Mouse (Mus musculus) forebrain, embryonic 13.5 days (tissue): ENCODE results near the gene Rnf19b. TPM values are rescaled to one million over a fixed set of nuclear protein-coding genes. Genes with fewer than 3 reads are reported as not detected.
A peak's percentile ranks its signal among the peaks of the same experiment; 100 is the strongest.

Experiments used
- ATAC-seq: fragments of 200-750 bp; cut with Nextera tagmentation; 2 replicates; pipeline ENCODE4 v1.8.0; 2017
- H3K27ac ChIP-seq: fragments of 300-500 bp; sonication (generic); 2 replicates; pipeline ENCODE4 v1.5.1; 2015; ENCODE audit warnings: inconsistent platforms, mild to moderate bottlenecking, moderate library complexity
- H3K27me3 ChIP-seq: fragments of 300-500 bp; sonication (generic); 2 replicates; pipeline ENCODE4 v1.6.1; 2015; ENCODE audit warnings: mild to moderate bottlenecking, inconsistent platforms
- H3K36me3 ChIP-seq: fragments of 300-500 bp; sonication (generic); 2 replicates; pipeline ENCODE4 v1.6.1; 2015; ENCODE audit warnings: mild to moderate bottlenecking, inconsistent platforms; ENCODE audit not compliant: poor library complexity, severe bottlenecking
- H3K4me1 ChIP-seq: fragments of 300-500 bp; sonication (generic); 2 replicates; pipeline ENCODE4 v1.6.1; 2015; ENCODE audit warnings: inconsistent platforms
- H3K4me2 ChIP-seq: fragments of 300-500 bp; sonication (generic); 2 replicates; pipeline ENCODE4 v1.6.1; 2015; ENCODE audit warnings: inconsistent platforms, mild to moderate bottlenecking, moderate library complexity
- H3K4me3 ChIP-seq: fragments of 300-500 bp; sonication (generic); 2 replicates; pipeline ENCODE4 v1.5.1; 2015; ENCODE audit warnings: mild to moderate bottlenecking, inconsistent platforms
- H3K9ac ChIP-seq: fragments of 300-500 bp; sonication (generic); 2 replicates; pipeline ENCODE4 v1.6.1; 2015; ENCODE audit warnings: mild to moderate bottlenecking, inconsistent platforms
- H3K9me3 ChIP-seq: fragments of 300-500 bp; sonication (generic); replicated peaks from 2 replicates; pipeline ENCODE4 v1.6.1; 2016; ENCODE audit warnings: inconsistent platforms
- WGBS: fragments of 180-500 bp; shearing (Covaris S2); methylation state at CpG from one replicate; pipeline ENCODE4 v1.1.7; 2015; 5-methylcytosine and 5-hydroxymethylcytosine counted together
- polyA plus RNA-seq: library from polyadenylated mRNA; unstranded; fragments of >200 nt; fragmentation: Nextera tagmentation; extraction: Ambion mirVana; gene quantifications from 2 replicates; pipeline ENCODE4 v1.2.1, GENCODE M21; 2015

Rnf19b gene
- polyA plus RNA-seq: 12.9 and 15.2 TPM in 2 replicates

- Histone ChIP-seq H3K36me3 (no peaks in the 10 kb centered on the region), H3K9ac (peak within 1 kb of the TSS; percentile 95), H3K27me3 (no peaks in the 10 kb centered on the region), H3K27ac (peak within 1 kb of the TSS; percentile 94), H3K4me2 (peak within 1 kb of the TSS; percentile 98), H3K4me3 (peak within 1 kb of the TSS; percentile 92), H3K4me1 (peaks cover 18% of the 10 kb centered on the region), H3K9me3 (no peaks in the 10 kb centered on the region)
- ATAC-seq: peak; percentile 72
- under 1% methylated on average over 69 of the region's 107 CpGs for WGBS
These were observed at the start of gene Rnf19b for GRCm38 (mm10) chr4:129058207-129059092. Gene Rnf19b (plus strand): TSS chr4:129058271.

GRCm38 (mm10) chr4:129008672-129009071 lies 49.4 kb upstream of the Rnf19b start:
- H3K27ac ChIP-seq: no peak overlapping the region
- H3K36me3 ChIP-seq: peaks cover 65% of the 10 kb centered on the region
- 0 out of 2 replicates have a peak, but pooled peaks cover 6% of the 10 kb centered on the region for H3K4me1 ChIP-seq
- no peaks in the 10 kb centered on the region for H3K27me3 ChIP-seq
- H3K9ac ChIP-seq: no peak overlapping the region
- H3K4me3 ChIP-seq: no peak overlapping the region
- no peaks in the 10 kb centered on the region for H3K9me3 ChIP-seq
- ATAC-seq: no peak
- no peak overlapping the region for H3K4me2 ChIP-seq
- 88% methylated on average over 3 of the region's 3 CpGs for WGBS

GRCm38 (mm10) chr4:129009521-129009920 lies 48.5 kb upstream of the Rnf19b start:
- H3K4me3 ChIP-seq: no peak overlapping the region
- 83% methylated on average over 5 of the region's 5 CpGs for WGBS
- H3K36me3 ChIP-seq: peaks cover 60% of the 10 kb centered on the region
- no peak for ATAC-seq
- H3K4me1 ChIP-seq: 0 out of 2 replicates have a peak, but pooled peaks cover 6% of the 10 kb centered on the region
- H3K27me3 ChIP-seq: no peaks in the 10 kb centered on the region
- no peaks in the 10 kb centered on the region for H3K9me3 ChIP-seq
- H3K27ac ChIP-seq: no peak overlapping the region
- H3K9ac ChIP-seq: no peak overlapping the region
- H3K4me2 ChIP-seq: no peak overlapping the region

GRCm38 (mm10) chr4:129011604-129012121 lies 46.4 kb upstream of the Rnf19b start:
- no peaks in the 10 kb centered on the region for H3K27me3 ChIP-seq
- ATAC-seq: no peak
- H3K4me2 ChIP-seq: no peak overlapping the region
- H3K4me3 ChIP-seq: no peak overlapping the region
- H3K4me1 ChIP-seq: peaks cover 6% of the 10 kb centered on the region; the same call in 1 of the 2 replicates
- no peak overlapping the region for H3K9ac ChIP-seq
- no peaks in the 10 kb centered on the region for H3K9me3 ChIP-seq
- H3K27ac ChIP-seq: no peak overlapping the region
- 36% methylated on average over 15 of the region's 15 CpGs for WGBS
- peaks cover 41% of the 10 kb centered on the region for H3K36me3 ChIP-seq

- no peak overlapping the region for H3K4me3 ChIP-seq
- no peak overlapping the region for H3K9ac ChIP-seq
- H3K36me3 ChIP-seq: peaks cover 25% of the 10 kb centered on the region
- H3K9me3 ChIP-seq: no peaks in the 10 kb centered on the region
- WGBS: 75% methylated on average over 10 of the region's 10 CpGs
- no peak overlapping the region for H3K4me2 ChIP-seq
- no peaks in the 10 kb centered on the region for H3K27me3 ChIP-seq
- H3K27ac ChIP-seq: no peak overlapping the region
- H3K4me1 ChIP-seq: peaks cover 6% of the 10 kb centered on the region; the same call in 1 of the 2 replicates
- ATAC-seq: no peak
These were observed 44.8 kb upstream of the Rnf19b start for GRCm38 (mm10) chr4:129013151-129013864.

- ATAC-seq: no peak
- H3K4me3 ChIP-seq: no peak overlapping the region
- H3K27ac ChIP-seq: no peak overlapping the region
- H3K4me1 ChIP-seq: peaks cover 22% of the 10 kb centered on the region
- H3K9ac ChIP-seq: no peak overlapping the region
- H3K36me3 ChIP-seq: no peaks in the 10 kb centered on the region
- WGBS: 42% methylated on average over 4 of the region's 4 CpGs
- H3K27me3 ChIP-seq: no peaks in the 10 kb centered on the region
- no peaks in the 10 kb centered on the region for H3K9me3 ChIP-seq
- H3K4me2 ChIP-seq: no peak overlapping the region
These were observed 41.7 kb upstream of the Rnf19b start for GRCm38 (mm10) chr4:129016329-129016728.

GRCm38 (mm10) chr4:129017150-129017549 lies 40.9 kb upstream of the Rnf19b start:
- Histone ChIP-seq H3K27ac (no peak overlapping the region), H3K4me3 (no peak overlapping the region), H3K27me3 (no peaks in the 10 kb centered on the region), H3K9ac (no peak overlapping the region), H3K4me1 (peaks cover 22% of the 10 kb centered on the region), H3K4me2 (no peak overlapping the region), H3K36me3 (no peaks in the 10 kb centered on the region), H3K9me3 (no peaks in the 10 kb centered on the region)
- WGBS: 84% methylated on average over 10 of the region's 10 CpGs
- ATAC-seq: no peak

- WGBS: 89% methylated on average over 9 of the region's 9 CpGs
- Histone ChIP-seq H3K4me2 (no peak overlapping the region), H3K36me3 (no peaks in the 10 kb centered on the region), H3K4me1 (peaks cover 16% of the 10 kb centered on the region), H3K27ac (no peak overlapping the region), H3K9me3 (no peaks in the 10 kb centered on the region), H3K27me3 (no peaks in the 10 kb centered on the region), H3K9ac (no peak overlapping the region), H3K4me3 (no peak overlapping the region)
- ATAC-seq: no peak
These were observed 39.2 kb upstream of the Rnf19b start for GRCm38 (mm10) chr4:129018788-129019435.

GRCm38 (mm10) chr4:129019788-129020187 lies 38.3 kb upstream of the Rnf19b start:
- WGBS: 80% methylated on average over 9 of the region's 9 CpGs
- Histone ChIP-seq H3K9ac (no peak overlapping the region), H3K4me2 (no peak overlapping the region), H3K4me1 (peaks cover 16% of the 10 kb centered on the region), H3K27ac (no peak overlapping the region), H3K36me3 (no peaks in the 10 kb centered on the region), H3K4me3 (no peak overlapping the region), H3K27me3 (no peaks in the 10 kb centered on the region), H3K9me3 (no peaks in the 10 kb centered on the region)
- ATAC-seq: no peak

GRCm38 (mm10) chr4:129020454-129020853 lies 37.6 kb upstream of the Rnf19b start:
- peak overlapping the region; percentile 15; the same call in 1 of the 2 replicates for H3K27ac ChIP-seq
- no peaks in the 10 kb centered on the region for H3K27me3 ChIP-seq
- WGBS: 44% methylated on average over 6 of the region's 6 CpGs
- H3K9ac ChIP-seq: no peak overlapping the region
- H3K4me1 ChIP-seq: peaks cover 16% of the 10 kb centered on the region
- H3K9me3 ChIP-seq: no peaks in the 10 kb centered on the region
- no peak overlapping the region for H3K4me3 ChIP-seq
- no peaks in the 10 kb centered on the region for H3K36me3 ChIP-seq
- no peak overlapping the region for H3K4me2 ChIP-seq
- peak; percentile 50; the same call in 1 of the 2 replicates for ATAC-seq

GRCm38 (mm10) chr4:129021426-129021825 lies 36.6 kb upstream of the Rnf19b start:
- H3K36me3 ChIP-seq: no peaks in the 10 kb centered on the region
- ATAC-seq: no peak
- no peak overlapping the region for H3K9ac ChIP-seq
- H3K27ac ChIP-seq: no peak overlapping the region
- H3K27me3 ChIP-seq: no peaks in the 10 kb centered on the region
- H3K4me1 ChIP-seq: peaks cover 16% of the 10 kb centered on the region
- 94% methylated on average over 3 of the region's 3 CpGs for WGBS
- H3K4me2 ChIP-seq: no peak overlapping the region
- no peaks in the 10 kb centered on the region for H3K9me3 ChIP-seq
- no peak overlapping the region for H3K4me3 ChIP-seq
